Mouse (Mus musculus): ENCODE results near the gene 1190005I06Rik. TPM values are rescaled to one million over a fixed set of nuclear protein-coding genes. Genes with fewer than 3 reads are reported as not detected.

The 1190005I06Rik gene
- polyA plus RNA-seq, 1 experiment from 2014 or later: 5.4 TPM

DNA sequence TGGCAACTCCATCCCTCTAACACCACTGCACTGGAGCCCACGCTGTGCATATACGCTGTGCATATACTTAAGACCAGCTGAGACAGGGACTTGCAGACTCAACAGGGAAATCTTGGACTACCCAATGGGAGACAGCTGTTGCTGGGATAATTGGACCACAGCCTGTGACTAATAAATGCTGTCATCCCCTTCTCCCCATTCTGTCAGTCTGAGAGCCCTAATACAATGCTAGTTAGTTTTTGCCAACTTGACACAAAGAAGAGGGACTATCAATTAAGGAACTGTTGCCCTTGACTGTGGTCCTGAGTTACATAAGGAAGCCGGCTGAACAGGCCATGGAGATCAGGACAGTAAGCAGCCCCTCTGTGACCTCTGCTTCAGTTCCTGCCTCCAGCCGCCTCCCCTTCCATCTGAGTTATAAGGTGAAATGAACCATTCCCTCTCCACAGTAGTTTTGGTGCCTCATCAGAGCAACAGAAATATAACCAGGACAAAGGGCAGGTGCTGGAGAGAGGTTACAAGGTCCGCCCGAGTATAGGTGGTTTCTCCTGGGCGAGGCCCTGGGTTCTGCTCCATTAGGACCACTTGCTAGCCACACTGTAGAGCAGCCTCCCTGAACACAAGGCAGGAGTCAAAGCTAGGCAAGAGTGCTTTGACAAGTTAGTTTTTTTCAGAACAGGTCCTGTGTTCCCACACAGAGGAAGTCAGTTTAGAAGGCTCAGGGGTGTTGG, 9.1 kb upstream of the 1190005I06Rik start:
- 93% methylated on average over 7 of the region's 7 CpGs for WGBS
- Histone ChIP-seq H3K4me3 (ENCODE audit: low read length) (no peak overlapping the region), H3K4me2 (ENCODE audit: low read depth, low read length) (no peak overlapping the region), H3K27me3 (ENCODE audit: control insufficient read depth, insufficient read depth, low read depth, low read length) (no peaks in the 10 kb centered on the region), H3K9me3 (ENCODE audit: control insufficient read depth, low read length) (no peaks in the 10 kb centered on the region), H3K36me3 (ENCODE audit: control insufficient read depth, insufficient read depth, low read length) (peaks cover 42% of the 10 kb centered on the region), H3K9ac (ENCODE audit: low read length) (no peak overlapping the region), H3K27ac (ENCODE audit: low read length) (no peak overlapping the region), H3K4me1 (replicated peaks; ENCODE audit: control insufficient read depth, insufficient read depth, low read length) (no peaks in the 10 kb centered on the region)
- ATAC-seq (ENCODE audit: low read depth): no peak

DNA sequence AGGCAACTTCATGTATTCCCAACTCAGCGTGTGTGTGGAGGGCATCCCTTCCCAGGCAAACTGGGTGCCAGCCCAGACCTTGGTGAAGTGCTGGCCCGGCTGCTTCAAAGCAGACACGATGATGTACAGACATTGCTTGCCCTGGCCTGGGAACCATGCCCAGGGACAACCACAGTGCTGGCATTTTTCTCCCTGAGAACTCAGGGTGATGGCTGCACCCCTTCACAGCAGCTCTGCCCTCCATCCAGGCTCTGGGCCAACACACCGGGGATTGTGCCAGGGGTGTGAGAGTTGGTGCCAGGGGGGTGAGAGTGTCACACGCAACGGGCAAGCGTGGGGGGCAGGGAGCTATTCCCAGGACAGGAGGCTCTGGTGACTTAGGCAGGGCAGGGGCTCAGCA, 2.8 kb downstream of the 1190005I06Rik start:
- H3K9me3 ChIP-seq (ENCODE audit: control insufficient read depth, low read length): no peaks in the 10 kb centered on the region
- no peak overlapping the region for H3K9ac ChIP-seq (ENCODE audit: low read length)
- no peak overlapping the region for H3K27ac ChIP-seq (ENCODE audit: low read length)
- H3K4me1 ChIP-seq (replicated peaks; ENCODE audit: control insufficient read depth, insufficient read depth, low read length): no peaks in the 10 kb centered on the region; the same call in 1 of the 2 replicates
- H3K36me3 ChIP-seq (ENCODE audit: control insufficient read depth, insufficient read depth, low read length): no peaks in the 10 kb centered on the region
- H3K4me2 ChIP-seq (ENCODE audit: low read depth, low read length): no peak overlapping the region
- no peaks in the 10 kb centered on the region for H3K27me3 ChIP-seq (ENCODE audit: control insufficient read depth, insufficient read depth, low read depth, low read length)
- 0 out of 2 replicates have a peak, but pooled peaks have one; percentile 21 for ATAC-seq (ENCODE audit: low read depth)
- H3K4me3 ChIP-seq (ENCODE audit: low read length): no peak overlapping the region
- 58% methylated on average over 7 of the region's 7 CpGs for WGBS

- ATAC-seq (ENCODE audit: low read depth): no peak
- 66% methylated on average over 10 of the region's 10 CpGs for whole genome bisulfite sequencing
- no peaks in the 10 kb centered on the region for H3K27me3 ChIP-seq (ENCODE audit: control insufficient read depth, insufficient read depth, low read depth, low read length)
Observed at GRCm38 (mm10) chr8:120642031-120642662, 5.3 kb downstream of the 1190005I06Rik start.

GRCm38 (mm10) chr8:120641245-120641644, 6.2 kb downstream of the 1190005I06Rik start:
- H3K36me3 ChIP-seq (ENCODE audit: control insufficient read depth, insufficient read depth, low read length): no peaks in the 10 kb centered on the region
- no peak overlapping the region for H3K27ac ChIP-seq (ENCODE audit: low read length)
- no peaks in the 10 kb centered on the region; the same call in 1 of the 2 replicates for H3K4me1 ChIP-seq (replicated peaks; ENCODE audit: control insufficient read depth, insufficient read depth, low read length)
- H3K9me3 ChIP-seq (ENCODE audit: control insufficient read depth, low read length): no peaks in the 10 kb centered on the region
- no peak overlapping the region for H3K4me3 ChIP-seq (ENCODE audit: low read length)
- H3K27me3 ChIP-seq (ENCODE audit: control insufficient read depth, insufficient read depth, low read depth, low read length): no peaks in the 10 kb centered on the region
- H3K4me2 ChIP-seq (ENCODE audit: low read depth, low read length): no peak overlapping the region
- ATAC-seq (ENCODE audit: low read depth): no peak
- H3K9ac ChIP-seq (ENCODE audit: low read length): no peak overlapping the region
- WGBS: 19% methylated on average over 8 of the region's 8 CpGs

More at GRCm38 (mm10) chr8:120642031-120642662, 5.3 kb downstream of the 1190005I06Rik start:
- Histone ChIP-seq H3K36me3 (ENCODE audit: control insufficient read depth, insufficient read depth, low read length) (no peaks in the 10 kb centered on the region), H3K9me3 (ENCODE audit: control insufficient read depth, low read length) (no peaks in the 10 kb centered on the region), H3K9ac (ENCODE audit: low read length) (no peak overlapping the region), H3K4me3 (ENCODE audit: low read length) (no peak overlapping the region), H3K27ac (ENCODE audit: low read length) (no peak overlapping the region), H3K4me2 (ENCODE audit: low read depth, low read length) (no peak overlapping the region), H3K4me1 (replicated peaks; ENCODE audit: control insufficient read depth, insufficient read depth, low read length) (no peaks in the 10 kb centered on the region; the same call in 1 of the 2 replicates)

DNA sequence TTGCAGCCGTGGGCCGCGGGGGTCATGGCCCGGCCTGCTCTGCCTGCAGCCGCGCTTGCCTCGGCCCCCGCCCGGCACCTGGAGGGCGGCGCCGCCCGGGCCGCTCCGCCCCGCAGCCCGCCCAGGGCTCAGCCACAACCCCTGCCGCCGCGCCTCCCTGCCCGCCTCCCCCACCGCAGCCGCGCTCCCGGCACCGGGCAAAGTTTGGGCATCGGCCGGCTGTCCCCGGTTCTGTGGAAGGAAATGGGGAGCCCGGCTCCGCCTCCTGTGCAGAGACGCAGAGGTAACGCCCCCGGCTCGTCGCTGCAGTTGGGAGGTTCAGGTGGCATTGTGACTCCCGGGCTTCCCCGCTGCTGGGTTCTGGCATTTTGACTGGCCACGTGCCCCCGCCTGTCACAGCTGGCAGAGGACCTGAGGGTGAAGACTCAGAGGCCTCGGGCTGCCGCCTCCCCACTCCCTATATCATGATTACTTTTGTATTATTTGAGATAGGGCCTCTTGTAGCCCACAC, 13.0 kb downstream of the 1190005I06Rik start:
- Histone ChIP-seq H3K27me3 (ENCODE audit: control insufficient read depth, insufficient read depth, low read depth, low read length) (peaks cover 9% of the 10 kb centered on the region; the same call in 1 of the 2 replicates), H3K27ac (ENCODE audit: low read length) (no peak overlapping the region), H3K36me3 (ENCODE audit: control insufficient read depth, insufficient read depth, low read length) (no peaks in the 10 kb centered on the region), H3K4me1 (replicated peaks; ENCODE audit: control insufficient read depth, insufficient read depth, low read length) (peaks cover 6% of the 10 kb centered on the region), H3K9me3 (ENCODE audit: control insufficient read depth, low read length) (peaks cover 3% of the 10 kb centered on the region; the same call in 1 of the 2 replicates), H3K4me2 (ENCODE audit: low read depth, low read length) (peak overlapping the region; percentile 100), H3K4me3 (ENCODE audit: low read length) (peak overlapping the region; percentile 69), H3K9ac (ENCODE audit: low read length) (peak overlapping the region; percentile 76)
- under 1% methylated on average over 29 of the region's 42 CpGs for WGBS
- peak; percentile 71 for ATAC-seq (ENCODE audit: low read depth)

GRCm38 (mm10) chr8:120633665-120634271, 13.7 kb downstream of the 1190005I06Rik start:
- H3K4me1 ChIP-seq (replicated peaks; ENCODE audit: control insufficient read depth, insufficient read depth, low read length): peaks cover 6% of the 10 kb centered on the region
- no peaks in the 10 kb centered on the region for H3K36me3 ChIP-seq (ENCODE audit: control insufficient read depth, insufficient read depth, low read length)
- peak; percentile 7; the same call in 1 of the 2 replicates for ATAC-seq (ENCODE audit: low read depth)
- H3K4me2 ChIP-seq (ENCODE audit: low read depth, low read length): peak overlapping the region; percentile 100
- peak overlapping the region; percentile 76 for H3K9ac ChIP-seq (ENCODE audit: low read length)
- peak overlapping the region; percentile 69 for H3K4me3 ChIP-seq (ENCODE audit: low read length)
- H3K27me3 ChIP-seq (ENCODE audit: control insufficient read depth, insufficient read depth, low read depth, low read length): peaks cover 9% of the 10 kb centered on the region; the same call in 1 of the 2 replicates
- H3K27ac ChIP-seq (ENCODE audit: low read length): no peak overlapping the region
- under 1% methylated on average over 44 of the region's 44 CpGs for WGBS
- peaks cover 3% of the 10 kb centered on the region; the same call in 1 of the 2 replicates for H3K9me3 ChIP-seq (ENCODE audit: control insufficient read depth, low read length)

- WGBS: 42% methylated on average over 17 of the region's 17 CpGs
- ATAC-seq (ENCODE audit: low read depth): no peak
Observed at GRCm38 (mm10) chr8:120632969-120633664, 14.3 kb downstream of the 1190005I06Rik start.

DNA sequence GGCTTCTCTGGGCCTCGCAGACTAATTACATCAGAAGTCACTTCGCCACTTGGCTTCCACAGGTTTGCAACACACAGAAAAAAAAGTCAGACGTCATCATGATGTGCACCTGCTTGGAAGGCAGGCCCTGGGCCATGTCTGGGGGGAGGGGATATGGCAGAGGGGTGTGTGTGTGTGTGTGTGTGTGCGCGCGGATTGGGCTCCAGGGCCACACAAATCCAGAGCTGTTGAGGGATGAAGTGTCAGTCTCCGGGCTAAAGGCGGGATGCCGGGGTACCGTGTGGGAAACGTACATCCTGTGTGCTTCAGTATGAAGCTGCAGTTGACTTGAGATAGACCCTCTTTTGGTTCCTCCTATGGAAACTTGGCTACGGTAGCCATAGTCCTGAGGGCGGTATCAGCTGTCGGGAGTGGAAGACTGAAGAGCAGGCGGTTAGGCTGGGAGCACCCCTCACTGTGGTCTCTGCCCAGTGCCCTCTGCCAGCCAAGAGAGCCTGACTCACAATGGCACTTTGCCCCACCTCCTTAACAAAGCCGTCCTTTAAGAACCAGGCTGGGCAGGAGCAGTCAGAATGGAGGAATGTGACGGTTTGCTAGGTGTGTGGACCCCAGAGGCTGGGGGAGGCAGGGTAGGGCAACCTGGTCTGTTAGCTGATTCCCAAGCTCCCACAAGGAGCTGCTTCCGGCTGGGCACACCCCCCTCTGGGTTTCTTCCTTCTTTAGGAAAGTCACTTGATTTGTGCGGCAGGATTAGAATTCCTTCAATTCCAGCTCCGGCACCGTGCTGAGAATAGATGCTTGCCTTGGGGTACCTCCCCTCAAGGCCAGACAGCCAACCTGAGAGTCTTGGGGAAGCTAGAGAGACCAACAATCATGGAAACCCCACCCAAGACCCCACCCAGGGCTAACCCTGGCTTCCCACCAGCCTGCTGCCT, 15.7 kb downstream of the 1190005I06Rik start:
- peaks cover 9% of the 10 kb centered on the region; the same call in 1 of the 2 replicates for H3K27me3 ChIP-seq (ENCODE audit: control insufficient read depth, insufficient read depth, low read depth, low read length)
- H3K27ac ChIP-seq (ENCODE audit: low read length): no peak overlapping the region
- H3K4me2 ChIP-seq (ENCODE audit: low read depth, low read length): no peak overlapping the region
- no peak overlapping the region for H3K9ac ChIP-seq (ENCODE audit: low read length)
- WGBS: 68% methylated on average over 21 of the region's 21 CpGs
- peaks cover 6% of the 10 kb centered on the region for H3K4me1 ChIP-seq (replicated peaks; ENCODE audit: control insufficient read depth, insufficient read depth, low read length)
- H3K9me3 ChIP-seq (ENCODE audit: control insufficient read depth, low read length): peaks cover 3% of the 10 kb centered on the region; the same call in 1 of the 2 replicates
- H3K4me3 ChIP-seq (ENCODE audit: low read length): no peak overlapping the region
- H3K36me3 ChIP-seq (ENCODE audit: control insufficient read depth, insufficient read depth, low read length): no peaks in the 10 kb centered on the region
- ATAC-seq (ENCODE audit: low read depth): peak; percentile 13; the same call in 1 of the 2 replicates

More at GRCm38 (mm10) chr8:120632969-120633664, 14.3 kb downstream of the 1190005I06Rik start:
- H3K27ac ChIP-seq (ENCODE audit: low read length): no peak overlapping the region
- no peaks in the 10 kb centered on the region for H3K36me3 ChIP-seq (ENCODE audit: control insufficient read depth, insufficient read depth, low read length)
- peaks cover 9% of the 10 kb centered on the region; the same call in 1 of the 2 replicates for H3K27me3 ChIP-seq (ENCODE audit: control insufficient read depth, insufficient read depth, low read depth, low read length)
- H3K9me3 ChIP-seq (ENCODE audit: control insufficient read depth, low read length): peaks cover 3% of the 10 kb centered on the region; the same call in 1 of the 2 replicates
- H3K4me3 ChIP-seq (ENCODE audit: low read length): peak overlapping the region; percentile 69
- peaks cover 6% of the 10 kb centered on the region for H3K4me1 ChIP-seq (replicated peaks; ENCODE audit: control insufficient read depth, insufficient read depth, low read length)
- H3K9ac ChIP-seq (ENCODE audit: low read length): no peak overlapping the region
- H3K4me2 ChIP-seq (ENCODE audit: low read depth, low read length): peak overlapping the region; percentile 100
